Mouse (Mus musculus) neural tube, embryonic 12.5 days (tissue): ENCODE results near the gene Hyal6. TPM values are rescaled to one million over a fixed set of nuclear protein-coding genes. Genes with fewer than 3 reads are reported as not detected.

Source experiments
- ATAC-seq: fragments of 200-750 bp; cut with Nextera tagmentation; 2 replicates; pipeline ENCODE4 v1.8.0; 2017; ENCODE audit warnings: low read depth, mild to moderate bottlenecking, moderate TSS enrichment, moderate library complexity; ENCODE audit not compliant: low FRiP score
- H3K27ac ChIP-seq: fragments of 300-500 bp; sonication (generic); 2 replicates; pipeline ENCODE4 v1.5.1; 2016
- H3K27me3 ChIP-seq: fragments of 300-500 bp; sonication (generic); replicated peaks from 2 replicates; pipeline ENCODE4 v1.6.1; 2016; ENCODE audit warnings: mild to moderate bottlenecking
- H3K36me3 ChIP-seq: fragments of 300-500 bp; sonication (generic); 2 replicates; pipeline ENCODE4 v1.6.1; 2016; ENCODE audit warnings: mild to moderate bottlenecking
- H3K4me1 ChIP-seq: fragments of 300-500 bp; sonication (generic); 2 replicates; pipeline ENCODE4 v1.6.1; 2016
- H3K4me2 ChIP-seq: fragments of 300-500 bp; sonication (generic); replicated peaks from 2 replicates; pipeline ENCODE4 v1.6.1; 2016; ENCODE audit warnings: mild to moderate bottlenecking
- H3K4me3 ChIP-seq: fragments of 300-500 bp; sonication (generic); 2 replicates; pipeline ENCODE4 v1.5.1; 2016
- H3K9ac ChIP-seq: fragments of 300-500 bp; sonication (generic); 2 replicates; pipeline ENCODE4 v1.6.1; 2016; ENCODE audit warnings: mild to moderate bottlenecking
- H3K9me3 ChIP-seq: fragments of 300-500 bp; sonication (generic); 2 replicates; pipeline ENCODE4 v1.6.1; 2016; ENCODE audit warnings: mild to moderate bottlenecking
- WGBS: fragments of 180-500 bp; shearing (Covaris S2); methylation state at CpG from one replicate; pipeline ENCODE4 v1.1.7; 2016; 5-methylcytosine and 5-hydroxymethylcytosine counted together
- polyA plus RNA-seq: library from polyadenylated mRNA; unstranded; fragments of >200 nt; fragmentation: Nextera tagmentation; extraction: Ambion mirVana; gene quantifications from 2 replicates; pipeline ENCODE4 v1.2.1, GENCODE M21; 2016

Gene Hyal6
- polyA plus RNA-seq = not detected in 2 replicates

- Histone ChIP-seq H3K9ac (no peak within 1 kb of the TSS), H3K4me2 (no peak within 1 kb of the TSS), H3K4me3 (no peak within 1 kb of the TSS), H3K4me1 (no peaks in the 10 kb centered on the region), H3K9me3 (no peaks in the 10 kb centered on the region), H3K27ac (no peak within 1 kb of the TSS), H3K27me3 (no peaks in the 10 kb centered on the region), H3K36me3 (no peaks in the 10 kb centered on the region)
- no peak for ATAC-seq
- WGBS = 85% methylated on average over 3 of the region's 3 CpGs
Observed at GRCm38 (mm10) chr6:24732945-24733344, at the start of gene Hyal6. Hyal6 (plus strand) TSS chr6:24733245.

- H3K4me3 ChIP-seq = no peak overlapping the region
- H3K27ac ChIP-seq = no peak overlapping the region
- no peak for ATAC-seq
- H3K36me3 ChIP-seq = no peaks in the 10 kb centered on the region
- H3K9me3 ChIP-seq = no peaks in the 10 kb centered on the region
- no peaks in the 10 kb centered on the region for H3K27me3 ChIP-seq
- no peak overlapping the region for H3K9ac ChIP-seq
- H3K4me1 ChIP-seq = no peaks in the 10 kb centered on the region
- WGBS = 33% methylated on average over 1 of the region's 1 CpGs
- H3K4me2 ChIP-seq = no peak overlapping the region
Observed at GRCm38 (mm10) chr6:24687871-24688270, 45.2 kb upstream of the Hyal6 start.

DNA sequence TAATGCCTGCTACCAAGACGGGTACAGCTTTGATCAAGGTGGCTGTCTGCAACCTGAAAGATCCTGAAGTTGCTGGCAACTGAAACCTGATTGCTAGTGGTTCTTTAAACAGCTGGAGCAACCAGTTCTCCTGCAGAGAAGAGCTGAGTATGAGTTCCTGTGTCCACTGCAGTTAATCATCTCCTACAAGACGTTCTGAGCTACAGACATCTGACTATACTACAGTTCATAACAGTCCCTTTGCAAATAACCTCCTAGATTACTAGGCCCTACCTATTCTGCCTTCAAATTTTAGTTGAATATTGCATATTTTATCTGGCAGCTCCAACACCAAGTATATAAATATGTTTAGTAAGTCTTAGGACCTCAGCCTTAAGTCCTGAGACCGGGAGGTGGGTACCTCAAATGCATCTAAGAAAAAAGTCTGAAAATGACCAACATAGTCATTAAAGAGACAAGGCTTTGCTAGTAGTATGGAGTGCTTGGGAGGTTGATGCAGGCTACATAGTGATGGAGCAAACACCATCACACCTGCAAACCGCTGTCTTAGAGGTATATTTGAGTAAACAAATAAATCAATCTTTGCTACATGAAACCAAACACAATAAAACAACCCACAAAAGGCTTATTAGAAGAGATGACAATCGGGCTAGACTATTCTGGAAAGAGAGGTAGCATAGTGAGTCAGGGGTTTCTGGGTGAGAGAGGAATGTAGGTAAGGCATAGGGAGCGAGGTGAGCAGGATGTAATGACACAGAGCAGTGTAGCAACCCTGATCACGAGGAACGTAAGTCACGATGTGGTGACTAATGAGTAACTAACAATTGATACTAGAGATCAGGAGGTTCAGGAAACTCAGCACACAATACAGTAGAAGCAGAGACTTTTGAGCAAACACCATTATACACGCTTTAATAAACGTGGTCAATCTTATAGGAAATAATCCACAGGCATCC, 38.3 kb upstream of the Hyal6 start:
- H3K27me3 ChIP-seq = no peaks in the 10 kb centered on the region
- no peak for ATAC-seq
- no peak overlapping the region for H3K4me2 ChIP-seq
- no peak overlapping the region for H3K4me3 ChIP-seq
- no peak overlapping the region for H3K27ac ChIP-seq
- H3K36me3 ChIP-seq = no peaks in the 10 kb centered on the region
- no peaks in the 10 kb centered on the region for H3K4me1 ChIP-seq
- no peak overlapping the region for H3K9ac ChIP-seq
- H3K9me3 ChIP-seq = no peaks in the 10 kb centered on the region
- 86% methylated on average over 11 of the region's 11 CpGs for WGBS

DNA sequence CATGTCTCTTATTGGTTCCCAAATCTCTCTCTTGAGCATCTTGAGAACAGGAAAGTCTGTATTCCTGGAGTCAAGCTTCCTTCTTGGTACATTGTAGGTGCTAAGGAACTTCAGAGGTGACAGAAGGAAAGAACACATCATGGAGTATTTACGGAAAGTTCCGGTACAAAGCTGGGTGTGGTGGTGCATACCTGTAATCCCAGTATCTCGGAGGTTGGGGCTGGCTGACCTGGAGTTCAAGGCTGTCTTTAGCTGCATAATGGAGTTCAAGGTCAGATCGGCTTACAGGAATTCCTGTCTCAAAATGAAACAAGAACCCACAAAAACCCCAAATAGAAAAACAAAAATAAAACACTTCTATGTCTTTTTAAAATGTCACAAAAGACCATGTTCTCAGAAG, 36.9 kb upstream of the Hyal6 start:
- Histone ChIP-seq H3K27ac (no peak overlapping the region), H3K9ac (no peak overlapping the region), H3K36me3 (no peaks in the 10 kb centered on the region), H3K4me1 (no peaks in the 10 kb centered on the region), H3K9me3 (no peaks in the 10 kb centered on the region), H3K27me3 (no peaks in the 10 kb centered on the region), H3K4me2 (no peak overlapping the region), H3K4me3 (no peak overlapping the region)
- WGBS = 93% methylated on average over 4 of the region's 4 CpGs
- ATAC-seq = no peak

DNA sequence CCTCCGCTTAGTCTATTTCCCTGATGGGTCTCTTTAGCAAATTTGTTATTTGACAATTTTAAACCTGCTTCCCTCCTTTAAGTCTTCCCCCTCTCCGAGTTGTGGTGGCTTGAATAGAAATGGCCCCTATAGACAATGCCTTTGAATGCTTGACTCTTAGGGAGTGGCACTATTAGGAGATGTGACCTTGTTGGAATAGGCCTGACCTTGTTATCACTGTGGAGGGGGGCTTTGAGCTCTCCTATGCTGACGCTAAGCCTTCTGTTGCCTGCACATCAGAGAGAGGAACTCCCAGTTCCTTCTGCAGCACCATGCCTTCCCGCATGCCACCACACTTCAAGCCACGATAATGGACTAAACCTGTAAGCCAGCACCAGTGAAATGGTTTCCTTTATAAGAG, 35.8 kb upstream of the Hyal6 start:
- Histone ChIP-seq H3K36me3 (no peaks in the 10 kb centered on the region), H3K4me2 (no peak overlapping the region), H3K27me3 (no peaks in the 10 kb centered on the region), H3K4me3 (no peak overlapping the region), H3K4me1 (no peaks in the 10 kb centered on the region), H3K27ac (no peak overlapping the region), H3K9ac (no peak overlapping the region), H3K9me3 (no peaks in the 10 kb centered on the region)
- 89% methylated on average over 5 of the region's 5 CpGs for WGBS
- no peak for ATAC-seq

DNA sequence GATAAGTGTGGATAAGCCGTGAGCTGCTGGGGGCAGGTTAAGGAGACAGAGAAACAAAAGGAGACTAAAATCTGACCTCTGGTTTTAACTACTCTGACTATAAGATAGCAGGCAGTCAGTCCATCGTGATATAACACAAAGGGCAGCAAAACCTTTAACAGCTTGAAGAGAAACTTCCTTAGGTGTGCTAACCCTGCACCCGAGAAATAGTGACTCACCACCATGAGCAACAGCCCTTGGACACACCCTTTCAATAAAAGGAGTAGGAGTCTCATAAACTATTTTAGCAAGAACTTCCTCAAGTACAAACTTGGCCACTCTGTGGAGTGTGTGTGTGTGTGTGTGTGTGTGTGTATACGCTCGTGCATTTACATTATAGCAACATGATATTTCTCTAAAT, 26.0 kb upstream of the Hyal6 start:
- no peaks in the 10 kb centered on the region for H3K36me3 ChIP-seq
- H3K27ac ChIP-seq = no peak overlapping the region
- no peaks in the 10 kb centered on the region for H3K4me1 ChIP-seq
- H3K27me3 ChIP-seq = no peaks in the 10 kb centered on the region
- H3K4me2 ChIP-seq = no peak overlapping the region
- 89% methylated on average over 5 of the region's 5 CpGs for WGBS
- no peak for ATAC-seq
- H3K9me3 ChIP-seq = no peaks in the 10 kb centered on the region
- H3K9ac ChIP-seq = no peak overlapping the region
- no peak overlapping the region for H3K4me3 ChIP-seq

DNA sequence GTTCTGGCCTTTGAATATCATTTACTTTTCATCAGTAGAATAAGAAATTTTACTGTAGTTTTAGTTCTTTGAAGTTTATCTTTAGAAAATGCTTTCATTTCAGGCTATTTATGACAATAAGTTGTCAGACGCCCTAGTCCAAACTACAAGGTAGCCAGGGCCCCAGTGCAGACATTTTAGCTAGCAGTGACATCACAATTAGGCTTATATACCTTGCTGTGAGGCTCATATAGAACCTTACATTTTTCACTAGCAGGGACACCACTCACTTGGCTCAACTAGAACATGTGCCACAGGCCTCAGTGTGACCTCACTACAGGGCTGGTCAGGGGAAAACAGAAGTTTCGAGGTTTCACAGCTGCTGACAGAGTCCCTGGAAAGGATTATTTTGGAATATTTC, 25.5 kb upstream of the Hyal6 start:
- ATAC-seq = no peak
- H3K27me3 ChIP-seq = no peaks in the 10 kb centered on the region
- H3K9me3 ChIP-seq = no peaks in the 10 kb centered on the region
- H3K4me2 ChIP-seq = no peak overlapping the region
- no peak overlapping the region for H3K27ac ChIP-seq
- H3K9ac ChIP-seq = no peak overlapping the region
- 79% methylated on average over 2 of the region's 2 CpGs for WGBS
- H3K36me3 ChIP-seq = no peaks in the 10 kb centered on the region
- no peaks in the 10 kb centered on the region for H3K4me1 ChIP-seq
- no peak overlapping the region for H3K4me3 ChIP-seq

GRCm38 (mm10) chr6:24721317-24722099, 11.5 kb upstream of the Hyal6 start:
- no peaks in the 10 kb centered on the region for H3K36me3 ChIP-seq
- no peak overlapping the region for H3K4me3 ChIP-seq
- H3K9ac ChIP-seq = no peak overlapping the region
- H3K4me2 ChIP-seq = no peak overlapping the region
- H3K27me3 ChIP-seq = no peaks in the 10 kb centered on the region
- no peaks in the 10 kb centered on the region for H3K9me3 ChIP-seq
- 38% methylated on average over 13 of the region's 13 CpGs for WGBS
- no peak for ATAC-seq
- no peaks in the 10 kb centered on the region for H3K4me1 ChIP-seq
- H3K27ac ChIP-seq = no peak overlapping the region

DNA sequence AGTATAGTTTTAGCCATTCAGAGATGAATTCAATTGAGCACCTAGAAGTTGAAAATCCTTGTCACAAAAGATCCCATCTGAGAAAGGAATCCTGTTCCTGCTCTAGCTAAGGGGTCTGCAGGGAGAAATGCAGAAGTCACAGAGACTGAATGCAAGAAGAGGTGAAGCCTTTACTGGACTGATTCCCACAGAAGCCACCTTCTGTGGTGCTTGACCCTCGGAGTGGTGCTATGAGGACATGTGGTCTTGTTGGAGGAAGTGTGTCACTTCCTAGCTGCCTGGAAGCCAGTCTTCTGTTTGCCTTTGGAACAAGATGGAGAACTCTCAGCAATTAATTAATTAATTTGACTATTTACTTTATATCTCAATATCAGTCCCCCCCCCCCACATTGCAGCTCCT, 4.9 kb upstream of the Hyal6 start:
- Histone ChIP-seq H3K9me3 (no peaks in the 10 kb centered on the region), H3K9ac (no peak overlapping the region), H3K4me1 (no peaks in the 10 kb centered on the region), H3K4me3 (no peak overlapping the region), H3K27me3 (no peaks in the 10 kb centered on the region), H3K4me2 (no peak overlapping the region), H3K27ac (no peak overlapping the region), H3K36me3 (no peaks in the 10 kb centered on the region)
- ATAC-seq = no peak
- 91% methylated on average over 1 of the region's 1 CpGs for WGBS

- H3K4me2 ChIP-seq = no peak overlapping the region
- no peaks in the 10 kb centered on the region for H3K9me3 ChIP-seq
- no peak overlapping the region for H3K9ac ChIP-seq
- H3K4me3 ChIP-seq = no peak overlapping the region
- H3K27ac ChIP-seq = no peak overlapping the region
- no peak for ATAC-seq
- H3K27me3 ChIP-seq = no peaks in the 10 kb centered on the region
- WGBS = 90% methylated on average over 6 of the region's 6 CpGs
- no peaks in the 10 kb centered on the region for H3K36me3 ChIP-seq
- H3K4me1 ChIP-seq = no peaks in the 10 kb centered on the region
Observed at GRCm38 (mm10) chr6:24734565-24734964, 1.5 kb downstream of the Hyal6 start.

- Histone ChIP-seq H3K27ac (no peak within 1 kb of the TSS), H3K36me3 (no peaks in the 10 kb centered on the region), H3K4me1 (no peaks in the 10 kb centered on the region), H3K4me2 (no peak within 1 kb of the TSS), H3K9me3 (no peaks in the 10 kb centered on the region), H3K9ac (no peak within 1 kb of the TSS), H3K4me3 (no peak within 1 kb of the TSS), H3K27me3 (no peaks in the 10 kb centered on the region)
- WGBS = 83% methylated on average over 4 of the region's 4 CpGs
- no peak for ATAC-seq
Observed at GRCm38 (mm10) chr6:24748029-24748428, 15.0 kb downstream of the Hyal6 start, which contains the start of gene Hyal4. Hyal4 (plus strand) TSS chr6:24748329.

- H3K27ac ChIP-seq = no peak overlapping the region
- 92% methylated on average over 3 of the region's 3 CpGs for WGBS
- H3K36me3 ChIP-seq = no peaks in the 10 kb centered on the region
- H3K4me2 ChIP-seq = no peak overlapping the region
- H3K4me3 ChIP-seq = no peak overlapping the region
- H3K9me3 ChIP-seq = no peaks in the 10 kb centered on the region
- H3K4me1 ChIP-seq = no peaks in the 10 kb centered on the region
- no peak for ATAC-seq
- H3K27me3 ChIP-seq = no peaks in the 10 kb centered on the region
- no peak overlapping the region for H3K9ac ChIP-seq
Observed at GRCm38 (mm10) chr6:24759281-24759680, 26.2 kb downstream of the Hyal6 start.
